Mouse (Mus musculus) CD4-positive, CD25-positive, alpha-beta regulatory T cell, adult 4 months (primary cell): ENCODE measurements around the gene Sod2. TPM values are rescaled to one million over a fixed set of nuclear protein-coding genes. Genes with fewer than 3 reads are reported as not detected.
"Not testable (repeated sequence)": the region's sequence is repeated elsewhere in the genome, so short reads cannot be mapped to it uniquely, and the experiment has no call there.

Experiments used
- ATAC-seq: one replicate; pipeline ENCODE4 v1.8.0; 2017
- polyA plus RNA-seq, 2 experiments: library from polyadenylated mRNA; unstranded; fragments of 100-300 nt; shearing (Covaris generic); gene quantifications; one replicate each; pipeline ENCODE4 v1.2.1; 2017

Sod2 gene
- 10 to 100 TPM; 50.5 to 67.6 TPM for polyA plus RNA-seq

- ATAC-seq = not testable (repeated sequence)
These were observed at the start of gene Sod2 for GRCm38 (mm10) chr17:13006546-13006945. Sod2 (plus strand) TSS chr17:13006846.

GRCm38 (mm10) chr17:12959377-12959776 lies 47.3 kb upstream of the Sod2 start:
- ATAC-seq = not testable (repeated sequence)

- ATAC-seq = peak; percentile 96
These were observed 46.2 kb upstream of the Sod2 start, which contains the start of gene Acat2 for GRCm38 (mm10) chr17:12960331-12960873. Acat2 (minus strand) TSS chr17:12960747.

- ATAC-seq = no peak
These were observed 43.2 kb upstream of the Sod2 start for GRCm38 (mm10) chr17:12963476-12963875.

- ATAC-seq = no peak
These were observed 39.5 kb upstream of the Sod2 start for GRCm38 (mm10) chr17:12967173-12967572.

GRCm38 (mm10) chr17:12973851-12974250 lies 32.8 kb upstream of the Sod2 start:
- ATAC-seq = no peak

- no peak for ATAC-seq
These were observed 28.1 kb upstream of the Sod2 start for GRCm38 (mm10) chr17:12978546-12978945.

- no peak for ATAC-seq
These were observed 22.7 kb upstream of the Sod2 start for GRCm38 (mm10) chr17:12983988-12984387.

- not testable (repeated sequence) for ATAC-seq
These were observed 18.6 kb upstream of the Sod2 start for GRCm38 (mm10) chr17:12988096-12988495.

- ATAC-seq = no peak
These were observed 16.0 kb upstream of the Sod2 start for GRCm38 (mm10) chr17:12990567-12991145.

GRCm38 (mm10) chr17:12991194-12991634 lies 15.4 kb upstream of the Sod2 start:
- ATAC-seq = peak; percentile 3

- peak; percentile 60 for ATAC-seq
These were observed 14.8 kb upstream of the Sod2 start for GRCm38 (mm10) chr17:12991635-12992358.

- ATAC-seq = peak; percentile 70
These were observed 14.1 kb upstream of the Sod2 start for GRCm38 (mm10) chr17:12992470-12992991.

- no peak for ATAC-seq
These were observed 12.6 kb upstream of the Sod2 start, which contains the start of gene Wtap for GRCm38 (mm10) chr17:12994069-12994468. Wtap (minus strand) TSS chr17:12994169.

GRCm38 (mm10) chr17:12996345-12996744 lies 10.3 kb upstream of the Sod2 start:
- peak; percentile 18 for ATAC-seq

GRCm38 (mm10) chr17:12997890-12998289 lies 8.8 kb upstream of the Sod2 start:
- ATAC-seq = no peak

GRCm38 (mm10) chr17:12999069-12999468 lies 7.6 kb upstream of the Sod2 start:
- no peak for ATAC-seq

- ATAC-seq = not testable (repeated sequence)
These were observed 4.4 kb upstream of the Sod2 start for GRCm38 (mm10) chr17:13002243-13002642.

- not testable (repeated sequence) for ATAC-seq
These were observed 2.2 kb upstream of the Sod2 start for GRCm38 (mm10) chr17:13004436-13004835.

- ATAC-seq = no peak
These were observed 338 bp downstream of the Sod2 start for GRCm38 (mm10) chr17:13006984-13007383.

GRCm38 (mm10) chr17:13007730-13008425 lies 1.2 kb downstream of the Sod2 start:
- peak; percentile 91 for ATAC-seq

- peak; percentile 8 for ATAC-seq
These were observed 1.9 kb downstream of the Sod2 start for GRCm38 (mm10) chr17:13008528-13008927.

- ATAC-seq = peak; percentile 32
These were observed 3.2 kb downstream of the Sod2 start for GRCm38 (mm10) chr17:13009887-13010286.
